Mouse (Mus musculus) kidney, adult 2 months (tissue): ENCODE results near the gene Onecut1. TPM values are rescaled to one million over a fixed set of nuclear protein-coding genes. Genes with fewer than 3 reads are reported as not detected.

Experiments used
- DNase-seq: peaks from one replicate; pipeline ENCODE4 v3.0.0; 2021
- H3K27ac ChIP-seq: fragments of 200-500 bp; 2 replicates; pipeline ENCODE4 v1.5.1; 2012; ENCODE audit warnings: low read depth, low read length, control low read depth, inconsistent platforms; ENCODE audit not compliant: insufficient read depth
- H3K27me3 ChIP-seq: fragments of 200-500 bp; replicated peaks from 2 replicates; pipeline ENCODE4 v1.6.1; 2012; ENCODE audit warnings: mild to moderate bottlenecking, moderate library complexity, low read length, inconsistent platforms; ENCODE audit not compliant: control insufficient read depth, insufficient read depth
- H3K36me3 ChIP-seq: fragments of 200-500 bp; 2 replicates; pipeline ENCODE4 v1.6.1; 2012; ENCODE audit warnings: mild to moderate bottlenecking, moderate library complexity, low read length, inconsistent platforms; ENCODE audit not compliant: control insufficient read depth, insufficient read depth
- H3K4me1 ChIP-seq: fragments of 200-500 bp; 2 replicates; pipeline ENCODE4 v1.6.1; 2011; ENCODE audit warnings: low read length; ENCODE audit not compliant: control insufficient read depth, insufficient read depth
- H3K4me3 ChIP-seq: fragments of 200-500 bp; 2 replicates; pipeline ENCODE4 v1.5.1; 2011; ENCODE audit warnings: mild to moderate bottlenecking, low read depth, low read length, control low read depth; ENCODE audit not compliant: insufficient read depth
- CTCF ChIP-seq: fragments of 200-500 bp; conservative IDR thresholded peaks from 2 replicates; pipeline ENCODE4 v1.5.1; 2011; ENCODE audit warnings: low read depth, mild to moderate bottlenecking, control low read depth, low read length, moderate library complexity, mixed read lengths; ENCODE audit not compliant: insufficient read depth, insufficient read length
- POLR2A ChIP-seq: fragments of 200-500 bp; IDR thresholded peaks from one replicate; pipeline ENCODE4 v1.6.1; 2011; ENCODE audit warnings: low read depth, low read length, control low read depth
- WGBS: fragments of 180-500 bp; shearing (Covaris S2); methylation state at CpG from one replicate; pipeline ENCODE4 v1.1.7; 2018; 5-methylcytosine and 5-hydroxymethylcytosine counted together
- polyA plus RNA-seq: library from polyadenylated mRNA; depleted of rRNA; stranded (reverse); fragments of >200 nt; gene quantifications from 2 replicates; pipeline ENCODE4 v1.2.3, GENCODE M21; 2012; rRNA removed

The Onecut1 gene
- polyA plus RNA-seq, result not detected in 2 replicates

- Histone ChIP-seq H3K4me1 (peaks cover 6% of the 10 kb centered on the region; the same call in 1 of the 2 replicates), H3K27ac (no peak within 1 kb of the TSS), H3K4me3 (peak within 1 kb of the TSS; percentile 14; the same call in 1 of the 2 replicates), H3K27me3 (peaks cover 7% of the 10 kb centered on the region), H3K36me3 (no peaks in the 10 kb centered on the region)
- TF ChIP-seq POLR2A (no peak), CTCF (no peak)
- peak; percentile 52 for DNase-seq
- under 1% methylated on average over 45 of the region's 45 CpGs for WGBS
Observed at GRCm38 (mm10) chr9:74861561-74861980, at the start of gene Onecut1. Onecut1 (plus strand) TSS chr9:74861921.

DNA sequence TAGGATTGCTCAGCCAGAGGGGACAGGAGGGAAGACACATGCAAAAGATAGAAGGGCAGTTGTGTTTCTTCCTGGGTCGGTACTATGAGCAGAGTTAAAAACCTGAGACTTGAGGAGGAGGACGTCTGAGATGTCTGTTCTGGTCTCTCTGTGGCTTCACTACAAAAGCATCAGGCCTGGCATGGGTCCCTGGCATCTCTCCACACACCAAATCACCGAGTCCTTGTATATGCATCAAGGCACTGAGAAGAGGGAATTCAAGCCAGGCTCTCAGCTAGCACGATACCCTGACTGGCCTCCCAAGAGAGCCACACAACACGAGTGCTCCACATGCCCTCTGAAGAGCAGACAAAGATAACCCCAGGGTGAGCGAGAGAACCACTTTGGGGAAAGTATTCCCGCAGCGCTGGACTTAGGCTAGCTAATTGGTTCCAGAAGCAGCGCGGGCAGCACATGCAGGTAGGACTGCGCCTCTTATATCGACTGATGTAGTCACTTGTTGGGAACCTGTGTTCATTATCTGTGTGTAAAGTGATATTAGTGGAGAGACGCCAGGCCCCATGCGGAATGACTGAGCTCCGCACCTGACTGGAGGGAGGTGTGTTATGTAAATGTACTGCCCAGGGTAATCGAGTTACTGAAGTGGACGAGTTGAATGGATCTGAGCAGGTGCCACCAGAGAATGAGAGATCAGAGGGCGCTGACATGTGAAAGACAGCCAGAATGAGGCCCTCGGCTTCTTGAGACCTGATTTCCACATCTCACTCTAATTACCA lies 41.8 kb upstream of the Onecut1 start:
- no peaks in the 10 kb centered on the region for H3K36me3 ChIP-seq
- no peak for DNase-seq
- TF ChIP-seq POLR2A (no peak), CTCF (no peak)
- H3K4me1 ChIP-seq, result no peaks in the 10 kb centered on the region
- H3K4me3 ChIP-seq, result no peak overlapping the region
- WGBS, result 62% methylated on average over 19 of the region's 19 CpGs
- no peaks in the 10 kb centered on the region for H3K27me3 ChIP-seq
- H3K27ac ChIP-seq, result no peak overlapping the region

GRCm38 (mm10) chr9:74825102-74825501 lies 36.6 kb upstream of the Onecut1 start:
- Histone ChIP-seq H3K36me3 (no peaks in the 10 kb centered on the region), H3K4me1 (no peaks in the 10 kb centered on the region), H3K27me3 (no peaks in the 10 kb centered on the region), H3K27ac (no peak overlapping the region), H3K4me3 (no peak overlapping the region)
- no peak for TF ChIP-seq POLR2A
- TF ChIP-seq CTCF, result no peak
- WGBS, result 71% methylated on average over 2 of the region's 2 CpGs
- DNase-seq, result no peak

GRCm38 (mm10) chr9:74829206-74829605 lies 32.5 kb upstream of the Onecut1 start:
- Histone ChIP-seq H3K27me3 (no peaks in the 10 kb centered on the region), H3K4me3 (no peak overlapping the region), H3K27ac (no peak overlapping the region), H3K4me1 (no peaks in the 10 kb centered on the region), H3K36me3 (no peaks in the 10 kb centered on the region)
- TF ChIP-seq CTCF (no peak), POLR2A (no peak)
- DNase-seq, result no peak
- 63% methylated on average over 3 of the region's 3 CpGs for WGBS

DNA sequence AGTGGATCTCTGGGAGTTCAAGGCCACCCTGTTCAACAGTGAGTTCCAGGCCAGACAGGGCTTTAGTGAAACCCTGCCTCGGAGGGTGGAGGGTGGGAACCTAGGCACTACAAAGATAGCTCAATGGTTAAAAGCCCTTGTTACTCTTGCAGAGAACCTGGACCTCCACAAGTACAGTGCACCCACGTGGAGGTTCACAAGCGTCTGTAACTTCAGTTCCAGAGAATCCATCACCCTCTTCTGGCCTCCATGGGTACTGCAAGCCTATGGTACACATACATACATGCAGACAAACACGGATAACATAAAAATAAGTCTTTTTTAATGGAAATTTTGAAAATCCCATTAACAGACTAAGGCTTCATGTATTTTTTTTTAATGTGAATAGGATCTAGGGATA lies 18.8 kb upstream of the Onecut1 start:
- WGBS, result 93% methylated on average over 4 of the region's 4 CpGs
- H3K4me3 ChIP-seq, result no peak overlapping the region
- no peak overlapping the region for H3K27ac ChIP-seq
- no peaks in the 10 kb centered on the region for H3K4me1 ChIP-seq
- TF ChIP-seq CTCF, result no peak
- TF ChIP-seq POLR2A, result no peak
- no peak for DNase-seq
- no peaks in the 10 kb centered on the region for H3K36me3 ChIP-seq
- H3K27me3 ChIP-seq, result peaks cover 5% of the 10 kb centered on the region

DNA sequence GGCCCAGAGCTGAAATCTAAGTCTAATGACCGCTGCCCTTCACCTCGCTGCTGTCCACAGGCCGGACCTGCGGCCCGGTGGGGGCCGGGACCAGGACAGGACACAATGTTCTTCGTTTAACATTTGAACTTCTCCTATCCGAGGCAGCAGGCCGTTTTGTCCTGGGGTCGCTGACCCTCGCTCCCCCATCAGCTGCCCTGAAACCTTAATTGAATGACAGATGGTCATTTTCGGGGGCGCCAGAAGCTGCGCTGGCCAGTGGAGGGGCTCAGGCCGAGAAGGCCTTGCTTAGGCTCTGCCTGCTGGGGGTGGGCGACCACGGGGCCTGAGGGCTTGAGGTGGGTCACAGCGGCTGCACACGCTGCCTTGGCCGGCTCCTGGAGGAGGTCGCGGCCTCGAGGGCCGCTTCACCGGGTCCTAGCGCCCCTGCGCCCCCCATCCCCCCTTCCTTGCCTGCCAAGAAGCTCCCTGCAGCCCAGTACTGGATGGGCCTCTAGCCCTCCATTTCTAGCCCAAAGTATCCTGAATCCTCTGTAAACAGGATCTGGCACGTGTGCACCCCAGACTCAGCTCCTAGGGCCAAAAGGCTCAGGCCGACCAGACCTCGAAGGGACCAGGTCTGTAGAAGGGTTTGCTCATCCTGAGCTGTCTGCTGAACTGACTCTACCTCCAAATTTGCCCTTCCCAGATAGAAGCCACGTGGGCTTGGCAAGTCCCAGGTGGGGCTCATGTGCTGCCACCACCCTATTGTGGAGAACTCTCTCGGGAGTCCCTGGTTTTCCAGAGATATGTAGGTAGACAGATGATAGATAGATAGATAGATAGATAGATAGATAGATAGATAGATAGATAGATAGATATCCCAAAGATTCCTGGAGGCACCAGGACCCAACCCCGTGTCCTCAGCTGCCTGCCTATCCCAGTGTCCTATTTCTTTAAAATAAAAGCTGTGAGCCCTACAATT lies 14.6 kb upstream of the Onecut1 start:
- WGBS, result 5% methylated on average over 33 of the region's 33 CpGs
- DNase-seq, result no peak
- H3K36me3 ChIP-seq, result no peaks in the 10 kb centered on the region
- peaks cover 22% of the 10 kb centered on the region for H3K27me3 ChIP-seq
- no peaks in the 10 kb centered on the region for H3K4me1 ChIP-seq
- no peak for TF ChIP-seq CTCF
- TF ChIP-seq POLR2A, result no peak
- H3K27ac ChIP-seq, result no peak overlapping the region
- no peak overlapping the region for H3K4me3 ChIP-seq
